Mouse (Mus musculus) liver, embryonic 11.5 days (tissue): ENCODE data around the gene Soat2. TPM values are rescaled to one million over a fixed set of nuclear protein-coding genes. Genes with fewer than 3 reads are reported as not detected.
A peak's percentile ranks its signal among the peaks of the same experiment; 100 is the strongest.
"Not testable (repeated sequence)": the region's sequence is repeated elsewhere in the genome, so short reads cannot be mapped to it uniquely, and the experiment has no call there.

Experiments
- ATAC-seq: fragments of 200-750 bp; cut with Nextera tagmentation; replicated peaks from 2 replicates; pipeline ENCODE4 v1.8.0; 2017; ENCODE audit warnings: moderate number of reproducible peaks, mild to moderate bottlenecking, moderate TSS enrichment, moderate library complexity; ENCODE audit not compliant: low FRiP score
- DNase-seq: peaks from one replicate; pipeline ENCODE4 v3.0.0-alpha.2; 2017; ENCODE audit warnings: low spot score
- H3K27ac ChIP-seq: fragments of 300-500 bp; sonication (generic); 2 replicates; pipeline ENCODE4 v1.5.1; 2014; ENCODE audit warnings: mild to moderate bottlenecking, low read depth, low read length, control low read depth
- H3K27me3 ChIP-seq: fragments of 300-500 bp; sonication (generic); replicated peaks from 2 replicates; pipeline ENCODE4 v1.6.1; 2014; ENCODE audit warnings: low read length, mixed read lengths; ENCODE audit not compliant: control insufficient read depth, insufficient read depth
- H3K36me3 ChIP-seq: fragments of 300-500 bp; sonication (generic); 2 replicates; pipeline ENCODE4 v1.6.1; 2014; ENCODE audit warnings: mild to moderate bottlenecking, low read length, moderate library complexity, mixed read lengths; ENCODE audit not compliant: control insufficient read depth, insufficient read depth
- H3K4me1 ChIP-seq: fragments of 300-500 bp; sonication (generic); replicated peaks from 2 replicates; pipeline ENCODE4 v1.6.1; 2014; ENCODE audit warnings: low read length, mixed read lengths; ENCODE audit not compliant: control insufficient read depth, insufficient read depth
- H3K4me2 ChIP-seq: fragments of 300-500 bp; sonication (generic); 2 replicates; pipeline ENCODE4 v1.6.1; 2014; ENCODE audit warnings: mild to moderate bottlenecking, control low read depth, moderate library complexity
- H3K4me3 ChIP-seq: fragments of 300-500 bp; sonication (generic); 2 replicates; pipeline ENCODE4 v1.5.1; 2014; ENCODE audit warnings: low read depth, low read length, control low read depth
- H3K9ac ChIP-seq: fragments of 300-500 bp; sonication (generic); 2 replicates; pipeline ENCODE4 v1.6.1; 2014; ENCODE audit warnings: low read depth, low read length, control low read depth
- H3K9me3 ChIP-seq: fragments of 300-500 bp; sonication (generic); 2 replicates; pipeline ENCODE4 v1.6.1; 2016; ENCODE audit warnings: low read length, inconsistent platforms, mixed read lengths; ENCODE audit not compliant: control insufficient read depth
- WGBS: fragments of 180-500 bp; shearing (Covaris S2); extraction: QIAGEN DNeasy Blood & Tissue Kit; methylation state at CpG from one replicate; pipeline ENCODE4 v1.1.7; 2014; 5-methylcytosine and 5-hydroxymethylcytosine counted together
- polyA plus RNA-seq: library from polyadenylated mRNA; unstranded; fragments of >200 nt; fragmentation: Nextera tagmentation; extraction: Ambion mirVana; gene quantifications from 2 replicates; pipeline ENCODE4 v1.2.1, GENCODE M21; 2014

The Soat2 gene
- polyA plus RNA-seq, 1 experiment from 2014 or later = 36.2 TPM

DNA sequence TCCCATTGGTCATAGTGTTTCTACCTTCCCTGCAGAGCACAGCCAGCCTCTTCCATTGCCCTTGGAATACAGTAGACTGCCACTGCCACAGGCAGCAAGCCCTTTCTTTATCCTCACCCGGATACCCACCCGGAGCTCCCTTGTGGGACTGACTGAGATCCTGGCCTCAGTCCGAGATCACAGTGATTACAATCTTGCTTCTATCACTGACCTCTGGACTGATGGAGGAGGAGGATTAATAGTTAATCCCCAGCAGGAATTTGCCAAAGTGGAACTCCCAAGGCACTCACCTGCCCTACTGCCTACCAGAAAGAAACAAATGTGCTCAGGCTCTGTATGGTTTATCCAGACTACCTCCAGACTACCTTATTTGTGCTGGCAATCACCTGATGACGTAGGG lies 765 bp upstream of the Soat2 start:
- Histone ChIP-seq H3K27ac (peak overlapping the region; percentile 87), H3K36me3 (no peaks in the 10 kb centered on the region), H3K9me3 (no peaks in the 10 kb centered on the region), H3K27me3 (peaks cover 14% of the 10 kb centered on the region), H3K4me1 (peaks cover 29% of the 10 kb centered on the region), H3K4me3 (no peak overlapping the region), H3K4me2 (peak overlapping the region; percentile 81), H3K9ac (no peak overlapping the region)
- WGBS = 65% methylated on average over 4 of the region's 4 CpGs
- DNase-seq (no peak), ATAC-seq (no peak)

DNA sequence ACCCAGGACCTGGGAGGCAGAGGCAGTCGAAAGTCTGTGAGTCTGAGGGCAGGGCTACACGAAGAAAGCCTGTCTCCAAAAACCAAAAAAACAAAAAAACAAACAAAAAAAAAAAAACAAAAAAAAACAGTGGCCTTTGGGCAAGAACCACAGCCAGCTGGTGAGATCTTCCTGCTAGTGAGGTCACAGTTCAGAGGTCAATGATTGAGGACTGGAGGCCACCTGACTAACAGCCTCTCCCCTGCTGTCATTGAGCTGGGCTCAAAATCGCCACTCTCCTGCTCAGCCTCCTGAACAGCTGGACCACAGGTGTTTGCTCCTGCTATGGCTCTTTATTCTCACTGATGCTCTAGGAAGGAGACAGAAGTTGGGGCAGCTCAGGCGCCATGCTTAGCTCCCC lies 2.3 kb downstream of the Soat2 start:
- peaks cover 5% of the 10 kb centered on the region; the same call in 1 of the 2 replicates for H3K36me3 ChIP-seq
- WGBS = 59% methylated on average over 4 of the region's 4 CpGs
- H3K27ac ChIP-seq = no peak overlapping the region; the same call in 1 of the 2 replicates
- ATAC-seq (no peak), DNase-seq (no peak)
- H3K27me3 ChIP-seq = no peaks in the 10 kb centered on the region
- no peak overlapping the region for H3K4me3 ChIP-seq
- H3K9ac ChIP-seq = no peak overlapping the region
- H3K4me1 ChIP-seq = peaks cover 25% of the 10 kb centered on the region
- no peaks in the 10 kb centered on the region for H3K9me3 ChIP-seq
- no peak overlapping the region for H3K4me2 ChIP-seq

DNA sequence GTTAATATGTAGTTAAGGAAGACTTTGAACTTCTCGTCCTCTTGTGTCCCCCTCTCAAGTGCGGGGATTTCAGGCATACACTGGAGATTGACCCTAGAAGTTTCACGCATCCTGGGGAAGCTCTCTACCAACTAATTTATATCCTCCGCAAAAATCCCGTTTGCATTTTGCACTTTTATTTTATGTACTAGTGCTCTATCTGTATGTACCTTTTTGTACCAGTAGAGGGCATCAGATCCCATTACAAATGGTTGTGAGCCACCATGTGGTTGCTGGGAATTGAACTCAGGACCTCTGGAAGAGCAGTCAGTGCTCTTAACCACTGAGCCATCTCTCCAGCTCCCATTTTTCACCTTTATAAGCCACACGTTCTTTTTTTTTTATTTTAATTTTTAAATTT lies 4.7 kb downstream of the Soat2 start:
- not testable (repeated sequence) for H3K4me3 ChIP-seq, H3K9ac ChIP-seq, H3K27ac ChIP-seq, H3K4me2 ChIP-seq, DNase-seq, ATAC-seq, H3K36me3 ChIP-seq, H3K9me3 ChIP-seq, H3K27me3 ChIP-seq
- peaks cover 11% of the 10 kb centered on the region for H3K4me1 ChIP-seq
- 86% methylated on average over 6 of the region's 6 CpGs for WGBS

DNA sequence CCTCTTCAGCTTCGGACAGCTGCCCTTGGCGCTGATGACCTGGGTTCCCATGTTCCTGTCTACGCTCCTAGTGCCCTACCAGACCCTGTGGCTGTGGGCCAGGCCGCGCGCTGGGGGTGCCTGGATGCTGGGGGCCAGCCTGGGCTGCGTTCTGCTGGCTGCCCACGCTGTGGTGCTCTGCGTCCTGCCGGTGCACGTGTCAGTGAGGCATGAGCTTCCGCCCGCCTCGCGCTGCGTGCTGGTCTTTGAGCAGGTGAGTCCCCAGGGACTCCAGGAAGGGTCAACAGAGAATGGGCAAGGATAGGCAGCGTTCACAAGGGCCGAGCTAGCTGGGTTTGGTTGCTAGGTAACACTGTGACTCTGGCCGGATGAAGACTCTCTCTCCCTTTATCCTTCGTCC lies 6.5 kb downstream of the Soat2 start:
- WGBS = 62% methylated on average over 20 of the region's 20 CpGs
- ATAC-seq (no peak), DNase-seq (no peak)
- no peak overlapping the region for H3K4me3 ChIP-seq
- no peak overlapping the region for H3K9ac ChIP-seq
- H3K4me2 ChIP-seq = no peak overlapping the region
- H3K27me3 ChIP-seq = no peaks in the 10 kb centered on the region
- no peak overlapping the region for H3K27ac ChIP-seq
- H3K9me3 ChIP-seq = no peaks in the 10 kb centered on the region
- H3K36me3 ChIP-seq = peaks cover 5% of the 10 kb centered on the region; the same call in 1 of the 2 replicates
- 0 out of 2 replicates have a peak, but pooled peaks cover 3% of the 10 kb centered on the region for H3K4me1 ChIP-seq

DNA sequence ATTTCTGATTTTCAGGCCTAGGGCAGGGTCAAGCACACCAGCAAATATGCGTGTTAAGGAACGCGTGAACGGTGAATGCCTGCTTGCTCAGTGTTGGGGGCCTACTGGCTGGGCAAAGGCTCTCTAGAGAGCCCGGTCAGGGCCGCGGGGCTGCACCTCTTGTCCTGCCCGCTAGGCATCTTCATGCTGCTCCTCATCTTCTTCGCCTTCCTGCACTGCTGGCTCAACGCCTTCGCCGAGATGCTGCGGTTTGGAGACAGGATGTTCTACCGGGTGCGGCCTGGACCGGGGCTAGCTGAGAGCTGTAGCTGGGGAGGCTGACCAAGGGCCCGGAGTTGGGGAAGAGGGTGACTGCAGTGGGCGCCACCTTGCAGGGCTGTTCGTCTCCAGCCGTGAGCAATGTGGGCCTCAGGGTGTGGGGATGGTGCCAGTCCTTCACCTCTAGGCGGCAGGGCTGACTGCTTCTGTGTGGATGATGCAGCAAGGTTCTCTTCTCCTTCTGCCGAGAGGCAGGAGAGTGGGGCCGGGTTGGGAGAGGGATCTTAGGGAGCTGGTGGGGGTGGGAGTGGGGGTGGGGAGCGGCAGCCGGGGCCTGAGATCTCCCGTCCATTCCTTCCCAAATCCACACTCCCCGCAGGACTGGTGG lies 10.2 kb downstream of the Soat2 start:
- Histone ChIP-seq H3K4me3 (no peak overlapping the region), H3K27ac (no peak overlapping the region), H3K36me3 (peaks cover 5% of the 10 kb centered on the region; the same call in 1 of the 2 replicates), H3K9me3 (no peaks in the 10 kb centered on the region), H3K4me1 (0 out of 2 replicates have a peak, but pooled peaks cover 3% of the 10 kb centered on the region), H3K27me3 (no peaks in the 10 kb centered on the region), H3K4me2 (no peak overlapping the region), H3K9ac (no peak overlapping the region)
- ATAC-seq = no peak
- WGBS = 54% methylated on average over 27 of the region's 27 CpGs
- DNase-seq = no peak

DNA sequence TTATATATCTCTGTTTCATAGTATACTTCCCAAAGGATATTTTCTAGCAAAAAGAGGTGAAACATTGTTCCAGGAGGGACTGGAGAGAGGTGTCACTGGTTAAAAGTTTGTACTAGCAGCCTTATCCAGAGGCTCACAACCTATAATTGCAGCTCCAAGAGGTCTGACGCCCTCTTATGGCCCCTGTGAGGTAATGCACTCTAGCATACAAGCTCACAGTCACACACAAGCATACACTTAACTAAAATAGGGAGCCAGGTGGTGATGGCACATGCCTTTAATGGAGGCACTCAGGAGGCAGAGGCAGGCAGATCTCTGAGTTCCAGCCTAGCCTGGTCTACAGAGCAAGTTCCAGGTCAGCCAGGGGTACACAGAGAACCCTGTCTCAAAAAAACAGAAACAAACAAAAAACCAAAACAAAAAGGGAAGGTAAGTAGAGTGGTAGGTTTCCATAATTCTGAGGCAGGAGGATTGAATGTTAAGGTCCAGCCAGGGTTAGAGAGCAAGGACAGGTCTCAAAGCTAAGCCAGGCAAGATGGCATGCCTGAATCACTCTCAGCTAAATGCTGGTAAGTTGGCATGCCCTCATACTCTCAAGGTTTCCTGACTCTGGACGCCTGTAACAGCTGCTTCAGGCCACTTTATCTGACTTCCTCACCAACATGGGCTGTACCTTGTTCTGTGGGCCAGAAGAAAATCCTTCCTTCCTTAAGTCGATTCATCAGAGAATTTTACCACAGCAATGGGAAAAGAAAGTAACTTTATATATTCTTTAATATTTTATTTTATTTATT lies 13.8 kb downstream of the Soat2 start:
- H3K4me3 ChIP-seq = no peak overlapping the region
- DNase-seq (no peak), ATAC-seq (no peak)
- no peaks in the 10 kb centered on the region for H3K4me1 ChIP-seq
- no peak overlapping the region for H3K9ac ChIP-seq
- 36% methylated on average over 3 of the region's 3 CpGs for WGBS
- H3K4me2 ChIP-seq = no peak overlapping the region
- no peaks in the 10 kb centered on the region for H3K36me3 ChIP-seq
- no peaks in the 10 kb centered on the region for H3K27me3 ChIP-seq
- H3K9me3 ChIP-seq = no peaks in the 10 kb centered on the region
- no peak overlapping the region for H3K27ac ChIP-seq

DNA sequence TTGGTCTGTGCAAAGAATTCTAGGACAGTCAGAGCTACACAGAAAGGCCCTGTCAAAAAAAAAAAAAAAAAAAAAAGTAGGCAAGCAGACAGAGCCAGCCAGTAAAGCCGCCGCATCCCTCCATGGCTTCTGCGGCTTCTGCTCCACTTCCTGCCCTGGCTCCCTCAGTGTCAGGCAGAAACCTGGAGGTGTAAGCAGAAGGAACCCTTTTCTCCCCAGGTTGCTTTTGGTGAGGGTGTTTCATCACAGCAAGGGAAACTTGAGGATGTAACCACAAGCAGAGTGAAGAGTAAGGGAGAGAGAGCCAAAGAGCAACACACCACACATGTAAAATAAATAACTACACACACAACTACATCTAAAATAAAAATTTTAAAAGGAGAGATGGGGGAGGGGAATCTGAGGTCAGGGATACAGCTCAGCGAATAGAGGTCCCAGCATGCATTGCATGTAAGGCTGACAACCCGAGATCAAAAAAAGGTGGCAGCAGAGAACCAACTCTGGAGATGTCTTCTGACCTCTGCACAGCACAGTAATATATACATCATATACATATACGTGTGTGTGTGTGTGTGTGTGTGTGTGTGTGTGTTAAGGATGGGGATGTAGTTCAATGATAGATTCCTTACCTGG lies 15.3 kb downstream of the Soat2 start:
- Histone ChIP-seq H3K4me2 (no peak overlapping the region), H3K4me1 (no peaks in the 10 kb centered on the region), H3K27ac (no peak overlapping the region), H3K36me3 (no peaks in the 10 kb centered on the region), H3K9ac (no peak overlapping the region), H3K27me3 (no peaks in the 10 kb centered on the region), H3K9me3 (no peaks in the 10 kb centered on the region), H3K4me3 (no peak overlapping the region)
- DNase-seq = no peak
- no peak for ATAC-seq
- WGBS = 38% methylated on average over 6 of the region's 6 CpGs

DNA sequence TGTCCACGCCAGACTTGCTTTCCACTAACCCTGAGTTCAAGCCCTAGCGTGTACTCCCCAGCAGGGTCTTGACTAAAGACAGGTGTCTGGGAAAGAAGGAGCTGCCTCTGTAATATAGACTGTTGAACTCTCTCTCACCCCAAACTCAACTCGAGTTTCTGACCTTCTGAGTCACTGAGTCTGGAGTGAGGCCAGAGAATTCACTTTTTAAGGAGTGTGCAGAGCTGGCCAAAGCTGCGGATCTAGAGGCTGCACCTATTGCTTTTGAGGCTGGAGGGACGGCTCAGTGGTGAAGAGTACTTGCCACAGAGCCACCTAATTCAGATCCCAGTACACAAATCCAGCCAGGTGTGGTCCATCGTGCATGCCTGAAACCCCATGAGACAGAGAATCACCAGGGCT lies 17.3 kb downstream of the Soat2 start:
- Histone ChIP-seq H3K36me3 (no peaks in the 10 kb centered on the region), H3K9ac (no peak overlapping the region), H3K9me3 (no peaks in the 10 kb centered on the region), H3K27ac (no peak overlapping the region), H3K27me3 (no peaks in the 10 kb centered on the region), H3K4me3 (no peak overlapping the region), H3K4me2 (no peak overlapping the region), H3K4me1 (no peaks in the 10 kb centered on the region)
- DNase-seq (no peak), ATAC-seq (no peak)
- WGBS = 53% methylated on average over 6 of the region's 6 CpGs
